Mouse (Mus musculus): ENCODE measurements at regions not wholly inside any gene's neighbourhood (a gene's known extent, or its start where the extent isn't known, plus 50 kb on each side); places are given as distances from the start of the nearest gene placed in this dataset.

GRCm38 (mm10) chr7:64040026-64040737 is 101.5 kb upstream of the Klf13 start:
- TF ChIP-seq CTCF (IDR thresholded peaks at IDR 0.05; ENCODE audit: low read depth): no peak
- peak; percentile 93 for TF ChIP-seq EP300 (IDR thresholded peaks at IDR 0.05; ENCODE audit: low read depth)

Measured in liver, postnatal 0 days (tissue).